Mouse (Mus musculus) liver, embryonic 11.5 days (tissue): ENCODE results near the gene Akap8. TPM values are rescaled to one million over a fixed set of nuclear protein-coding genes. Genes with fewer than 3 reads are reported as not detected.

ENCODE experiments used
- ATAC-seq: fragments of 200-750 bp; cut with Nextera tagmentation; replicated peaks from 2 replicates; pipeline ENCODE4 v1.8.0; 2017; ENCODE audit warnings: moderate number of reproducible peaks, mild to moderate bottlenecking, moderate TSS enrichment, moderate library complexity; ENCODE audit not compliant: low FRiP score
- DNase-seq: peaks from one replicate; pipeline ENCODE4 v3.0.0-alpha.2; 2017; ENCODE audit warnings: low spot score
- H3K27ac ChIP-seq: fragments of 300-500 bp; sonication (generic); 2 replicates; pipeline ENCODE4 v1.5.1; 2014; ENCODE audit warnings: mild to moderate bottlenecking, low read depth, low read length, control low read depth
- H3K27me3 ChIP-seq: fragments of 300-500 bp; sonication (generic); replicated peaks from 2 replicates; pipeline ENCODE4 v1.6.1; 2014; ENCODE audit warnings: low read length, mixed read lengths; ENCODE audit not compliant: control insufficient read depth, insufficient read depth
- H3K36me3 ChIP-seq: fragments of 300-500 bp; sonication (generic); 2 replicates; pipeline ENCODE4 v1.6.1; 2014; ENCODE audit warnings: mild to moderate bottlenecking, low read length, moderate library complexity, mixed read lengths; ENCODE audit not compliant: control insufficient read depth, insufficient read depth
- H3K4me1 ChIP-seq: fragments of 300-500 bp; sonication (generic); replicated peaks from 2 replicates; pipeline ENCODE4 v1.6.1; 2014; ENCODE audit warnings: low read length, mixed read lengths; ENCODE audit not compliant: control insufficient read depth, insufficient read depth
- H3K4me2 ChIP-seq: fragments of 300-500 bp; sonication (generic); 2 replicates; pipeline ENCODE4 v1.6.1; 2014; ENCODE audit warnings: mild to moderate bottlenecking, control low read depth, moderate library complexity
- H3K4me3 ChIP-seq: fragments of 300-500 bp; sonication (generic); 2 replicates; pipeline ENCODE4 v1.5.1; 2014; ENCODE audit warnings: low read depth, low read length, control low read depth
- H3K9ac ChIP-seq: fragments of 300-500 bp; sonication (generic); 2 replicates; pipeline ENCODE4 v1.6.1; 2014; ENCODE audit warnings: low read depth, low read length, control low read depth
- H3K9me3 ChIP-seq: fragments of 300-500 bp; sonication (generic); 2 replicates; pipeline ENCODE4 v1.6.1; 2016; ENCODE audit warnings: low read length, inconsistent platforms, mixed read lengths; ENCODE audit not compliant: control insufficient read depth
- WGBS: fragments of 180-500 bp; shearing (Covaris S2); extraction: QIAGEN DNeasy Blood & Tissue Kit; methylation state at CpG from one replicate; pipeline ENCODE4 v1.1.7; 2014; 5-methylcytosine and 5-hydroxymethylcytosine counted together
- polyA plus RNA-seq: library from polyadenylated mRNA; unstranded; fragments of >200 nt; fragmentation: Nextera tagmentation; extraction: Ambion mirVana; gene quantifications from 2 replicates; pipeline ENCODE4 v1.2.1, GENCODE M21; 2014

Akap8 gene
- polyA plus RNA-seq = 54.9 and 60.9 TPM in 2 replicates

DNA sequence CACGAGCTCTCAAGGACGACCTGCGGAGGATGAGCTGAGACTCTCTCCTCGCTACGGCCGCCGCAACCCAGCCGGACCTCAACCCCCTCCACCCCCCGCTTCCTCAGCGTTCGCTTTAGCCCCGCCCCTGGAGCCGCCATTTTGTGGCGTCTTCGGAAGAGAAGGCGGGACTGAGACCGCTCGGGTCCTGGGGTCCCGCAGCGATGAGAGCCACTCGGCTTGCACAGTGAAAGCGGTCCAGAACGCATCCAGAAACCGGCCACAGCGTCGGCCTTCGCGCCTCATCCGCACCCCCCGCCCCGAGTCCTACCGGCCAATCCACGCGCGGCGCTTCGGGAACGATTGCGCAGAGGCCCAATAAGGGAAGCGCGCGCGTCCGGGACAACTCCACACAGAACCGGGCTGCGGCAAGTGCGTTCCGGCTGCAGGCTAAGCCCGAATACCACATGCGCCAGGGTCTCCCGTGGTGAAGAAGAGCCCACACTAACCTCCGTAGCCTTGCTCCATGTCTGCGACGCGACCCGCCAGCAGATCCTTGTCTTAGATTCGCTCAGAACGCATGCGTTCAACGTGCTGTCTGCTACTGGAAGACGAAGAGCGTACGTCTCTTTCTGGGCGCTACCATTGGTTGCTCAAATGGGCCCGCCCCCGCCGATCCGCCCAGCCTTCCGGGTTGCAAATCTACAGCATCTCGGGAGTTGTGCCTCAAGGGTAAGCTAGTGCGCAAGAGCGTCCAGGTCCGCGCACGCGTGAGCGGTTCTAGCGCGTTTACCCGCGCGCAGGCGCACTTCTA, at the start of gene Akap8:
Akap8 (minus strand) TSS at position 642 of the 793 bp plus-strand sequence.
- WGBS = under 1% methylated on average over 83 of the region's 83 CpGs
- peak; percentile 96 for DNase-seq
- Histone ChIP-seq H3K4me3 (peak within 1 kb of the TSS; percentile 96), H3K4me1 (peaks cover 25% of the 10 kb centered on the region), H3K9ac (peak within 1 kb of the TSS; percentile 92), H3K27ac (peak within 1 kb of the TSS; percentile 97), H3K4me2 (peak within 1 kb of the TSS; percentile 98), H3K27me3 (no peaks in the 10 kb centered on the region), H3K9me3 (no peaks in the 10 kb centered on the region), H3K36me3 (peaks cover 27% of the 10 kb centered on the region)
- peak; percentile 97 for ATAC-seq

DNA sequence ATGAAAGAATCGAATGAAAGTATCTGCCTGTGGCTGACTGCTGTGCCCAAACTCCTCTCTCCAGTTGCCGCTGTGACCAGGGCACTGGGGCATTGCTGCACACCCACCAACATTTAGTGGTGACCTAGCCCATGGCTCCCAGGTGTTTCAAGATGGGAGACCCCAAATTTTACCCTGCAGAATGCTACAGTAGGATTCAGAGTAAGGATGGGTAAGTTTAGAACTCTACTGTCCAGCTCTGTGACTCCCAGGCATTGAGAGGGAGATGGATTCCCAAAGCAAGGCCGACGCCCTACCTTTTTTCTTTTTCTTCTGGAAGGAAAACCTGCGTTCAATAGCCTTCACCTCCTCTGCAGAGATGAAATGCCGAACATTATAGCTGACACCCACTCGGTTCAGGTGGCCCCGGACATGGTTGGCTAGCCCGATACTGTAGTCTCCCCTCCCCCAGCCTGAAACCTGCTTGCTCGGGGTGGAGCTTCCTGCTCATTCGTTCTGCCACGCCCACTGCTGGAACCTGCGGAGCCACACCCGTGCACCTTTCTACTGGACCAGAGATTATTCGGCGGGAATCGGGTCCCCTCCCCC, 48.0 kb upstream of the Akap8 start:
- Histone ChIP-seq H3K27me3 (no peaks in the 10 kb centered on the region), H3K4me3 (peak overlapping the region; percentile 50), H3K9me3 (no peaks in the 10 kb centered on the region), H3K9ac (peak overlapping the region; percentile 54), H3K4me1 (peaks cover 18% of the 10 kb centered on the region), H3K27ac (peak overlapping the region; percentile 71), H3K4me2 (peak overlapping the region; percentile 72), H3K36me3 (no peaks in the 10 kb centered on the region)
- 16% methylated on average over 12 of the region's 17 CpGs for WGBS
- DNase-seq (no peak), ATAC-seq (peak; percentile 67)

DNA sequence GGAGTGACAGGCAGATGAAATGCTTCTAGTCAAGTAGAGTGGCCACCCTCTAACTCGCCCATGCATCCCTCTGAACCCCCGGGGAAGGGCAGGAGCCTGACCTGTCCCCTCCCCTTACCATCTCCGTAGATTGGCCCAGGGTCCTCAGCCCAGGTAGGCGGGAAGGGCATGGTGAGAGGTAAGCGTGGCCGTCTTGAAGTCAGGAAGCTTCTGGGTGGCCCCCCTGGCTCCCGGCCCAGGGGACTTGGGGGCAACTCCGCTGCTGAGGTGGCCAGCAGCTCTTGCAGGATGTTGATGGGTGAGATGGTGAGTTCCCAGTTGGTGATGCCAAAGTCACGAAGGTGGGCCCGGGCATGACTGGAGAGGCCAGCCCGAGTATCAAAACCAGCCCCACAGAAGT, 46.7 kb upstream of the Akap8 start:
- peaks cover 27% of the 10 kb centered on the region for H3K4me1 ChIP-seq
- H3K9ac ChIP-seq = no peak overlapping the region
- H3K36me3 ChIP-seq = no peaks in the 10 kb centered on the region
- H3K4me3 ChIP-seq = no peak overlapping the region
- WGBS = 87% methylated on average over 11 of the region's 11 CpGs
- H3K4me2 ChIP-seq = no peak overlapping the region
- H3K9me3 ChIP-seq = no peaks in the 10 kb centered on the region
- H3K27me3 ChIP-seq = no peaks in the 10 kb centered on the region
- DNase-seq = no peak
- H3K27ac ChIP-seq = no peak overlapping the region
- no peak for ATAC-seq

DNA sequence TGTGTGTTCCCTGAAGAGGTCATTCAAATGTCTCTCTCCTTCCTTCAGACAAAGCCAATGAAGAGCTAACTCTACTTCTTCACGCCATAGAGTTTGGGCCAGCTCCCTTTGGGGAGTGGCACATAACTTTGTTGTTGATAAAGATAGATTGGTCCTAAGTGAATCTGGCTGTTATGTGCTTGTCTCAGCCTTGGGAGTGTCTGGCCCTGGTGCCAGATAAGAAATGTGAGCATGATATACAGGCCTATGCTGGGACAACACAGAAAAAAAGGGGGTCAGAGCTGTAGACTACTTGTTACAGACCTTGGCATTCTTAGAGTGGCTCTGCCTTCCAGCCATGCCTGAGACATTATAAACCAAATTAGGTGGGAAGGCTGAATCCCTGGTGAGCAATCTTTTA, 44.3 kb upstream of the Akap8 start:
- no peak overlapping the region; the same call in 1 of the 2 replicates for H3K9ac ChIP-seq
- peaks cover 31% of the 10 kb centered on the region for H3K4me1 ChIP-seq
- ATAC-seq (peak; percentile 73), DNase-seq (no peak)
- peak overlapping the region; percentile 96 for H3K4me3 ChIP-seq
- peaks cover 16% of the 10 kb centered on the region for H3K36me3 ChIP-seq
- H3K9me3 ChIP-seq = no peaks in the 10 kb centered on the region
- peak overlapping the region; percentile 92 for H3K4me2 ChIP-seq
- H3K27me3 ChIP-seq = no peaks in the 10 kb centered on the region
- WGBS = 32% methylated on average over 1 of the region's 1 CpGs
- H3K27ac ChIP-seq = peak overlapping the region; percentile 81

DNA sequence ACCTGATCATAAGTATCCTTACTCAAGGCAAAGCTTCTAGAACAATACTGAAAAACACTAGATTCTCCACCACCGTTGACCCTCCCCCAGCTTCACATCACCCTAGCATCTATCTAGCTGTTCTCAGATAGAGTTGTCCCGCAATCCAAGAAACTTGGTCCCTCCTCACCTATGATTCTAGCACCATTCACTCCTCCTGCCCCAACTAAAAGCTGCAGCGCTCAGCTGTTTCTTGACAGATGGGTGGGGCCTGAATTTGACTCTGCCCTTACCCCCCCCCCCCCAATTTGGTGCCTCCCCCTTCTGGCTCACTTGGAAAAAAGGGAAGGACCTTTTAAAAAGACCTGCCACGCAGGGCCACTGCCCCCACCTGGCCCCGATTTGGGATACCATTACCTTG, 43.8 kb upstream of the Akap8 start:
- peaks cover 20% of the 10 kb centered on the region for H3K36me3 ChIP-seq
- peak overlapping the region; percentile 96 for H3K4me3 ChIP-seq
- no peaks in the 10 kb centered on the region for H3K9me3 ChIP-seq
- H3K27ac ChIP-seq = peak overlapping the region; percentile 81
- no peak for DNase-seq
- H3K9ac ChIP-seq = peak overlapping the region; percentile 96
- peak overlapping the region; percentile 92 for H3K4me2 ChIP-seq
- 44% methylated on average over 5 of the region's 5 CpGs for WGBS
- peaks cover 31% of the 10 kb centered on the region for H3K4me1 ChIP-seq
- H3K27me3 ChIP-seq = no peaks in the 10 kb centered on the region
- 0 out of 2 replicates have a peak, but pooled peaks have one; percentile 4 for ATAC-seq

DNA sequence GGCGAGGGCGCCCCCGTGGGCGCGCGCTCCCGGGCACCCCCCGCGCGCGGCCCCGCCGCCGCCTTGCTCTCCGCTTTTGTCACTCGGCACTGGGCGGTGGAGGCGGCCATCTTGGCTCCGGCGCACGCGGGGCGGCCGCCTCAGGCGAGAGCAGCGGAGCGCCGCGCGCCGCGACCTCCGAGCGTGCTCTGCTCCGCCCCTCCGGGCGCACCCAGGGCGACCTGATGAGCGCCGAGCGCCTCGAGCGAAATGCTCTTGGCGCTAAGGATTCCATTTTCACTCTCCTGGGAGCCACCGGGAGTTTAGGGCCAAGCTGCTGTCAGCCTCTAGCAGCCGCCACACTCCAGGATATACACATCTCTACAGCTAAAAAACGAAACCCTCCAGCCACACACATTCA, 43.3 kb upstream of the Akap8 start:
- Histone ChIP-seq H3K9ac (peak overlapping the region; percentile 96), H3K9me3 (no peaks in the 10 kb centered on the region), H3K4me1 (peaks cover 31% of the 10 kb centered on the region), H3K4me2 (peak overlapping the region; percentile 92), H3K27ac (peak overlapping the region; percentile 81), H3K4me3 (peak overlapping the region; percentile 96), H3K27me3 (no peaks in the 10 kb centered on the region), H3K36me3 (peaks cover 26% of the 10 kb centered on the region)
- ATAC-seq (peak; percentile 84), DNase-seq (peak; percentile 83)
- WGBS = under 1% methylated on average over 47 of the region's 47 CpGs

DNA sequence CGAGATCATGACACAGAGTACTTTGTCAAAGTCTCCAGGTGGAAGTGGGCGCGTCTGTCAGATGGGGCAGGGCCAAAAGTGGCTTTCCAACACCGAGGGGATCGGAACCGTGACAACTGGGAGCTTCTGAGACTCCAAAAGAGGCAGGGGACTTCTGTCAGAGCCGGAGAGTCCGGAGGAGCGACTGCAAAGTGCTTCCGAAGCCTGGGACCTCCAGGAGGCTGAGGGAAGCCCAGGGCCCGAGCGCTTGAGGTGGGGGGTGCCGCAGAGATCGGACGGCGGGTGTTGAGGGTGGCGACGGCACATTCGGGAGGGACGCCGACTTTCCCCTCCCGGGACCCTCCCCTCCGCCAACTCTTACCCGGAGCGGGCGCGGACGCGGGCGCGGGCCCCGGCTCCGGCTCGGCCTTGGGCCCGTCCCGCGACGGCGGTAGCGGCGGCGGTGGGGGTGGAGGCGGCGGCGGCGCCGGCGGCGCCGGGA, 42.8 kb upstream of the Akap8 start:
- Histone ChIP-seq H3K9ac (peak overlapping the region; percentile 96), H3K36me3 (peaks cover 30% of the 10 kb centered on the region), H3K4me2 (peak overlapping the region; percentile 92), H3K9me3 (no peaks in the 10 kb centered on the region), H3K4me1 (peaks cover 29% of the 10 kb centered on the region), H3K4me3 (peak overlapping the region; percentile 96), H3K27me3 (no peaks in the 10 kb centered on the region), H3K27ac (peak overlapping the region; percentile 81)
- ATAC-seq = peak; percentile 35
- DNase-seq = peak; percentile 47
- WGBS = under 1% methylated on average over 49 of the region's 50 CpGs

DNA sequence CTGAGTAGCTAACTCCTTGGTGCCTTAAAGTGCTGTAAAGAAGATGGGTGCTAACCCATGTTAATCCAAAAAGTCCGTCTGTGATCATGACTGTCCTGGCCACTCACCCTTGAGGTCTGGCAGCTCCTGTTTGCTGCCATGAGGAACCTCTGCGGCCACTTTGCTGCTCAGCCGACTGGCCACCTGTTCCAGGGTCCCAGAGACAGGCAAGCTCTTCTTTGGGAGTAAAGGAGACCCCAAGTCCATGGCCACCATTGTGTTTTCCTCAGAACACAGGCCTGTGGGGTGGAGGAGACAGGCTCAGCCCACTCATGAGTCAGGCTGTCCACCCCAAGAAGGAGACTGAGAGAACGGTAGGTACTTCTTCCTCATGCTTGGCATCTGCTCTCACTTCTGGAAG, 41.6 kb upstream of the Akap8 start:
- H3K9me3 ChIP-seq = no peaks in the 10 kb centered on the region
- DNase-seq = no peak
- peak overlapping the region; percentile 92 for H3K4me2 ChIP-seq
- H3K27ac ChIP-seq = no peak overlapping the region
- 78% methylated on average over 4 of the region's 4 CpGs for WGBS
- H3K4me1 ChIP-seq = peaks cover 25% of the 10 kb centered on the region
- no peaks in the 10 kb centered on the region for H3K27me3 ChIP-seq
- H3K36me3 ChIP-seq = peaks cover 38% of the 10 kb centered on the region
- H3K4me3 ChIP-seq = peak overlapping the region; percentile 96
- H3K9ac ChIP-seq = peak overlapping the region; percentile 36
- no peak for ATAC-seq
